Mouse (Mus musculus) urinary bladder, postnatal 10 days (tissue): ENCODE measurements around the gene Senp5.
"Not testable (repeated sequence)": the region's sequence is repeated elsewhere in the genome, so short reads cannot be mapped to it uniquely, and the experiment has no call there.

Experiments used
- DNase-seq: peaks from one replicate; pipeline ENCODE4 v3.0.0; 2022; ENCODE audit warnings: low spot score

Senp5 gene

DNA sequence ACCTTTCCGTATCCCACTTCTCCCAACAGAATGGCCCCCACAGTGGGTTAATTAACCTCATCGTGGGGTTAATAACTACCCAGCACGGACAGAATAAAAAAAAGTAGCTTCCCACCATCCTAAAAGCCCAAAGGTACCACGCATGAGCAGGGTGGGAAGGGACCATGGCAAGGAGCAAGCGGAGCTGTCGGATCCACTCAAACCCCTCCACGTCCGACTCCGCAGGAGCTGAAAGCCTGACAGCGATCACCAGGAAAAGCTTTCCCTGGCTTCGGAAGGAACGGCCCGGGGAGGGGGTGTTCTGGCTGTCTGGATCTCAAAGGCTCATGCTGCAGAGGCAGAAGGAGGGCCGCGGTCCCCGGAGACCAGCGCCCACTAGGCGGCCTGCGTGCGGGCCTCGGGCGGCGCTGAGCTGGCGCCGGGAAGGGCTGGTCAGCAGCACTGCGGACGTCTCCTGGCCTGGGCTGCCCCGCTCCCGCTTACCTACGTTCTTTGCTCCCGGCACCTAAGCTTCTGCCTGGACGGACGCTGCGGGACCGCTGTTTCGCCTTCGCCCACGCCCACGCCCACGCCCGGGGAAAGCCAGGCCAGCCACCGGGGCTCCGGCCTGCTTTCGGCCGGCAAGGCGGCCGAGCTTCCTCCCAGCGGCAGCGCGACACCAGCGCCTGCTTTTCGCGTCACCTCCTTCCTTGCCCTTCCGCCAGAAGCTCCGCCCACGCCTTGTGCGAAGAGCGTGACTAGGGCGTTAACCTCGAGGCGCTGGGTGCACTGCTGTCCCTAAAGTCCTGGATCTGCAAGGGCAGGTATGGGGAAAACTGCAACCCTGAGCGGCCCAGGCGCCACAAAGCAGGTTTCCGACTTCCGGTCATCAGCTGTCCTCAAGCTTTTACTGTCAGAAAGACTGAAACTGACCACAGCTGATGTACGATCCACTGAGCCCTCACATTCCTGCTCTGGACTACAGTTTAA lies at the start of gene Senp5:
Gene Senp5, minus strand, starts transcription at position 779 of the 969 bp plus-strand sequence.
- peak; percentile 64 for DNase-seq

GRCm38 (mm10) chr16:32042367-32042766 lies 39.3 kb upstream of the Senp5 start:
- DNase-seq = no peak

- no peak for DNase-seq
Measured at GRCm38 (mm10) chr16:32019678-32020077, 16.6 kb upstream of the Senp5 start.

DNA sequence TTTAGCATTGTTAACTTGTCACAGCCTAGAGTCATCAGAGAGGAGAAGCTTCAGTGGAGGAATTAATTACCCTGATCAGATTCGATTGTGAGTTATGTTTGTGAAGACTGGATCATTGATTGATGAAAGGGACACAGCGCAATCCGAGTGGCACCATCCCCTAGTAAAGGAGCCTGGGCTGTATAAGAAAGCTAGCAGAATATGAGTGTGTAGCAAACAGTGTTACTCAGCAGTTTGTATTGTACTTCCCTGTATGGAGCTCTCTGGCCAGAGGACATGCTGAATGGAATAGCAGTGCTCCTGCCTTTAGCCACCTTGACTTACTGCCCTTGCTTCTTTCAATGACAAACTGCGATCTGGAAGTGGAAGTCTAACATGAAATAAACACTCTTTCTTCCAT lies 7.2 kb upstream of the Senp5 start:
- no peak for DNase-seq

GRCm38 (mm10) chr16:32009913-32010312 lies 6.8 kb upstream of the Senp5 start:
- no peak for DNase-seq

- no peak for DNase-seq
Measured at GRCm38 (mm10) chr16:32008529-32009293, 5.6 kb upstream of the Senp5 start.

DNA sequence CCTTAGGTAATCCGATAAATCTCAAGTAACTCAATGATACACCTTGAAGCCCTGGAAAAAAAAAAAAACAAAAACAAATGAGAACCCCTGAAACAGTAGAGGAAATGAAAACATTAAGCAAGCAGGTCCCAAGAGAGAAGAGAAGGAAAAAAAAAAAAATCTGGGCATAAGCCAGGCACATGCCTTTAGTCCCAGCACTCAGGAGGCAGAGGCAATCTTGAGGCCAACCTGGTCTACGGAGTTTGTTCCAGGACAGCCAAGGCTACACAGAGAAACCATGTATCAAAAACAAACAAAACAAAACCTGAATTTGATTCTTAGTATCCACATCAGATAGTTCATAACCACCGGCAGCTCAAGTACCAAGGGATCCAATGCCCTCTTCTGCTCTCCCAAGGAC lies 1.6 kb upstream of the Senp5 start:
- no peak for DNase-seq

DNA sequence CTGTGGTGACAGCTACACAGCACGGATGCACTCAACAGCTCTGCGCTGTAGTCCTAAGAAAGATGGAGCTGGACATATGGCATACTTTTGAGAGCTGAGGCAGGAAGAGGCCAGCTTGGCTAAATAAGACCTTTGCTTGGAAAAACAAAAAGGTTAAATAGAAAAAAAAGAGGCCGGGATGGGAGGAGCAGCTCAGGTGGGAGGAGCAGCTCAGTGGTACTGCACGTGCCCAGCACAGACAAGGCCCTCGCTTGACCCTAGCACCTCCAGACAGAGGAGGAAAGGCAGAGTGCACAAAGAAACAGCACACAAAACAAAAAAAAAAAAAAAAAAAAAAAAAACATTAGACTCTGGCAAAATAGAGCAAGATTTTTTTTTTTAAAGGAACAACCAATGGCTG lies 6.7 kb downstream of the Senp5 start:
- DNase-seq = no peak

DNA sequence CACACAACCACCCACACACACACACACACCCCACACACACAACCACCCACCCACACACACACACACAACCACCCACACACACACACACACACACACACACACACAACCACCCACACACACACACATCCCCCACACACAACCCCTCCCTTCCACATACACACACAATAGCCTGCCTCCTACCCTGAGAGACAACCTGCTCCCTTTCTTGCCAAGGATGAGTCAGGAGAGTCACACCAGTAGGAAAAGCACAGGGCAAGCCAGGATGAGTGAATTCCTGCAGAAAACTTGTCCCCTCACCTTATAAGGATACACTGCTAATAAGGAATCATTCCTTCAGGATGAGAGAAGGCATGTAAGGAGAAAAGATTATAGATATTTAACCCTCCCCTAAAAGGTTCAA lies 9.1 kb downstream of the Senp5 start:
- no peak for DNase-seq

- no peak for DNase-seq
Measured at GRCm38 (mm10) chr16:31993195-31993594, 9.9 kb downstream of the Senp5 start.

DNA sequence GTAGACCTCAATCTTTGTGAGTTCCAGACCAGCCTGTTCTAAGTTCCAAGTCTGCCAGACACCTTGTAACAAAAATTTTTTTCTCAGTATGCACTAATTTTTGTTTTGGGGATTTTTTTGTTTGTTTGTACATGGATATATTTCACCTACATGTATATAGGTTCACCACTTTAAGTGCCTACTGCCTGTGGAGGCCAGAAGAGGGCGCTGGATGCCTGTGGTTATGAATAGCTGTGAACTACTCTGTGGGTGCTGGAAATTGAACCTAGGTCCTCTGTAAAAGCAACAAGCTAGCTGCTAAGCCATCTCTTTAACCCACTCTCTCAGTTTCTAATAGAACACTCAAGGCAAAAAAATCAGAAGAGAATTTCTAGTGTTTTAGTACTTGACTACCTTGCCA lies 11.0 kb downstream of the Senp5 start:
- no peak for DNase-seq

GRCm38 (mm10) chr16:31980946-31981345 lies 22.1 kb downstream of the Senp5 start:
- no peak for DNase-seq

- no peak for DNase-seq
Measured at GRCm38 (mm10) chr16:31979501-31979900, 23.6 kb downstream of the Senp5 start.

DNA sequence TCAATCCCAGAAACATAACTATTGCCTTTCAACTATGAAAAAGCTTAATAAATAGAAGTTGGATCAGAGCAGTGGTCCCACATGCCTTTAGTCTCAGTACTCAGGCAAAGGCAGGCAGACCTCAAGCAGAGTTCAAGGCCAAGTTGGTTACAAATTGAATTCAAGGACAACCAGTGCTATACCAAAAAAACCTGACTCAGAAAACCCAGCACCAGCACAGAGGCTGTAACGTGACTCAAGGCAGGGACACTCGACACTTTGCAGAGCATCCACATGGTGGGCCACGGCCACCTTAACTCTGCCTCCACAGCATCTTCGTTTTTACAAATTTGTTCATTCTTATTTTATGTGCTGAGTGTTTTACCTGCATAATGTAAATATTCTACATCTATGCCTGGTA lies 27.8 kb downstream of the Senp5 start:
- no peak for DNase-seq

DNA sequence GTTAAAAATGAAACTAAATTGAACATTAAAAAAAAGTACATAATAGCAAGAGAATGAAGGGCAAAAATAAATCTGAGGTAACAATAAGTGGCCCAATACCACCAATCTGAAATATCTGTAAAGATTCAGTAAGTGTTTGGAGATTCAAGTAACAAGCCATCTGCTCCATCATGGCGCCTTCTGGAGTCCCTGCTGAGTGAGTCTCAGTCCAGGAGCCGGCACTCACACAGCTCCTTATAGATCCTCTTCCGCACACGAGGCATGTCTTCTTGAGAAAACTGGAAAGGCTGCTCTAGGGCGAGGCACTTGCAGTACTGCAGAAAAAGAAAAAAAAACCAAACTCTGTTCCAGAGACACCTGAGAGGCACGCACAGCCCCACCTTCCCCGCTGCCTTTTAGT lies 39.9 kb downstream of the Senp5 start:
- no peak for DNase-seq

DNA sequence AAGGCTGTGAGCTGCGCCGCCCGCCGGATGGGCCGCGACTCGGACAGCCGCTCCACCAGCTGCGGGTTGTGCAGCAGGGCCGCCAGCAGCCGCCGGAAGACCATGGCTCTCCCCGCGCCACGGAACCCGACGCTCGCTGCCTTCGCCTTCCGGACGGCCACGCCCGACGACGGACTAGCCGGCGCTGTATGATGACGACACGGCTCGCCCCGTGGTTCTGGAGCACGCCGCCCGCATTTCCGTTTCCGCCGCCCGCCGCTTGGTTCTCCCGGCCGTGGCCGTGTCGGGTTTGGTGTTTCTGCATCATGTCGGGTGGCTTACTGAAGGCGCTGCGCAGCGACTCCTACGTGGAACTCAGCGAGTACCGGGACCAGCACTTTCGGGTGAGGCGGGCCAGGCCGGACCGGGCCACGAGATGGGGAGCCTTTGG lies 54.7 kb downstream of the Senp5 start, which contains the start of the genes 0610012G03Rik and Ncbp2:
Gene 0610012G03Rik, minus strand, starts transcription at position 150 of the 430 bp plus-strand sequence.
Gene Ncbp2, plus strand, starts transcription at position 169 of the 430 bp plus-strand sequence.
- DNase-seq = peak; percentile 94

DNA sequence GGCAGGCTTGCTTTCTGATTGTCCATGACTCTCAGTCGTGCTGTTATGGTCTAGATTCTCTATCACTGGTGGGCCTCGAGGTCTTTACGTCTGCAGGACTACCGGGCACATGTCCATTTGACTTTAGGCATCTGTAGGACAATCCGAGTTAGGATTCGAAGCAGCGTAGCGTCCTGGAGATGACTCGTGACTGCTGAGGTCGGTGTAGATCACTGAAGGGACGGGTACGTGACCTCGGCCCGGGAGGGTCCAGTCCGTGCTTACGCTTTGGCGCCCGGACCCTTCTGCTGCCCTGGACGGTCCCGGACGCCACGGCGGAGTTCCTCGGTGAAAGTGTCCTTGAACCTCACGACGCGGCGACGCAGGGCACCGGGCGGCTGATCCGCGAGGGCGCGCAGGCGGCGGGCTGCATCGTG lies 55.2 kb downstream of the Senp5 start:
- no peak for DNase-seq

DNA sequence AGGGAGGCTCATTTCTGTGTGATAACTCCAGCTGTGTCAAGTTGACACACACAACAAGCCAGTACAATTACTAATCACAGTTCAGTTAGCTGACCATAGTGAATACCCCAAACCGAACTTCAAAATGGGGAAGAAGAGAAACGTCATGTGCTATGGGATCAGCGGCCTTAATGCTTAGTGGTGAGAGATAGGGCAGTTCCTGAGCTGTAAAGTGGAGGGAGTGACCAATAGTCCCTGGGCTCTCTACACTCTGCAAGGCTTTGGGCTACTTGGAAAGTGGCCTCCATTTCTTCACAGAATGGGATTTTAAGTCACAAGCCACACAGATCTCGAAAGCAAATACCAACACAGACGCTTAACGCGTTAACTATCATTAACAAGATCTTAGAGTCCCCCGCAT lies 55.8 kb downstream of the Senp5 start:
- DNase-seq = no peak

DNA sequence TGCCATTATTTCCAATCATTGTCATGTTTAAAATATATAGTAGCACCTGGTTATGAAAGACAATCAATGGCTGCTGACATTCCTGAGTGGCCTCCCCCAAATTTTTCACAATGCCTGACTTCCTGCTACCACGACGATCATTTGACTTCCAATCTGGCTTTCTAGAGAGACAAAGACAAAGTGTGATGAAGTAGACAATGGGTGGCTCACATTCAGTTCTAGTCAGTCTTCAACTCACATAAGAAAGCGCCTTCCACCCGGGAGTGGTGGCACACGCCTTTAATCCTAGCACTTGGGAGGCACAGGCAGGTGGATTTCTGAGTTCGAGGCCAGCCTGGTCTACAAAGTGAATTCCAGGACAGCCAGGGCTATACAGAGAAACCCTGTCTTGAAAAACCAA lies 57.1 kb downstream of the Senp5 start:
- not testable (repeated sequence) for DNase-seq

DNA sequence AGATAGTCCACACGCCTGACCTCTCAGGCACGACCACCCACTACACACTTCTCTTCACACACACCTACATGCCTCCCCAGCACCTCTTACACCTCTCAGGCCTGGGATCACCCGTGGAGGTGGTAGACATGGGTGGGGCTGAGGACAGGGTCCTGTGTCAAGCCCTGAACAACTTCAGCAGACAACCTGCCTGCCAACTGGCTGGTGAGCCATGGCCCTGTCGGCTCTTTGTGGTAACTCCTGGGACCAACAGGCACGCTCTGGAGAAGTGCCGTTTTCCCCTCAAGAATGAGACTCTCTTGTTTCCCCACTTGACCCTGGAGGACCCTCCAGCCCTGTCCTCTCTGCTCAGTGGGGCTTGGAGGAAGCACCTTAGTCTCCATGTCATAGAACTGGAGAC lies 57.7 kb downstream of the Senp5 start:
- no peak for DNase-seq

DNA sequence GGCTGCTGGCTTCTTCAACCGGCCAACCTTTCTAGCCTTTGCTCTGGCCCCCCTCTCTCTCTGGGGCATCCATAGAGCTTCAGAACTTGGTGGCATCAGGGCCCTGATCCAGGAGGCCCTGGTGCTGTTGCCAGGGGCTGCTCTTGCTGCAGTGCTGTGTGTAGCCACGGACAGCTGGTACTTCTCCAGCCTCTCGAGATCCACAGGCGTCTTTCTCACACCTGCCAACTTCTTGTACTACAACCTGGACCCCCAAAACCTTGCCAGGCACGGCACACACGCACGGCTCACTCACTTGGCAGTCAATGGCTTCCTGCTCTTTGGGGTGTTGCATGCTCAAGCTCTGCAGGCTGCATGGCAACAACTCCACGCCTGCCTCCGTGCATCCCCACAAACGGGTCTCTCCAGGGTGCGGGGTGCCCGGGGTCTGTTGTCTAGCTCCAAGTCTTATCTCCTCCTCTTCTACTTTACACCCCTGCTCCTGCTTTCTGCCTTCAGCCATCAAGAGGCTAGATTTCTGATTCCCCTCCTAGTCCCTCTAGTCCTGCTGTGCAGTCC lies 58.3 kb downstream of the Senp5 start:
- no peak for DNase-seq

- DNase-seq = no peak
Measured at GRCm38 (mm10) chr16:31943980-31944379, 59.1 kb downstream of the Senp5 start.

DNA sequence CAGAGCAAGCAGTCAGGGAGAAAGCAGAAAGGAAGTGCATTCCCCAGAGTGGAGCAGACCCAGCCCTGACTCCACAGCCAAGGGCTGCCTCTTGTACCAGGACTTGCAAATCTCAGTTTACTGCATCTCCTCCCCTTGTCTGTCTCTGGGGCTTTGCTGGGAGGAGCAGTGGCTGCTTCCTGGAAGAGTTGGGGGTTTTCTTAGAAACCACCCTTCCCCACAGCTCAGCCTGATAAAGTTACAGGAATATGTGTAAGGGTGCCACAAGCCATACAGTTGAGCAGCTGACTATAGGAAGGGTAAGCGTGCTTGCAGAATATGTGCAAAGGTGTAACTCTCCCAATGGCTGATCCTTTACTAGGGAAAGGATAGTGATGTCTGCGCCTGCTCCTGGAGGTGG lies 62.5 kb downstream of the Senp5 start:
- no peak for DNase-seq
